Mouse (Mus musculus): ENCODE data around the gene Rheb. TPM values are rescaled to one million over a fixed set of nuclear protein-coding genes. Genes with fewer than 3 reads are reported as not detected.
"Not testable (repeated sequence)": the region's sequence is repeated elsewhere in the genome, so short reads cannot be mapped to it uniquely, and the experiment has no call there.

Gene Rheb
- total RNA-seq, 2 experiments from 2014 or later = 118 to 130 TPM

- DNase-seq (ENCODE audit: low spot score in 2 of 2); intact Hi-C loops (cut with DNase I): not testable (repeated sequence)
These were observed 5.8 kb upstream of the Rheb start for GRCm38 (mm10) chr5:24848261-24848660.

- DNase-seq (ENCODE audit: low spot score in 2 of 2) = no peak
- intact Hi-C loops (cut with DNase I) = no loop called here
These were observed 1.4 kb upstream of the Rheb start for GRCm38 (mm10) chr5:24843841-24844240.

- intact Hi-C loops (cut with DNase I) = no loop called here
- DNase-seq (ENCODE audit: low spot score in 2 of 2) = peak in 1 of 2 experiments; percentile 82
These were observed 665 bp upstream of the Rheb start for GRCm38 (mm10) chr5:24843103-24843475.

GRCm38 (mm10) chr5:24841662-24842273, 656 bp downstream of the Rheb start:
- intact Hi-C loops (cut with DNase I) = no loop called here
- peak; percentile 35 to 47 for DNase-seq (ENCODE audit: low spot score in 2 of 2)

- intact Hi-C loops (cut with DNase I) = no loop called here
- DNase-seq (ENCODE audit: low spot score in 2 of 2) = no peak
These were observed 1.4 kb downstream of the Rheb start for GRCm38 (mm10) chr5:24840975-24841431.

GRCm38 (mm10) chr5:24834491-24834890, 7.9 kb downstream of the Rheb start:
- intact Hi-C loops (cut with DNase I) = no loop called here
- DNase-seq (ENCODE audit: low spot score in 2 of 2) = peak; percentile 27 to 35

- intact Hi-C loops (cut with DNase I) = no loop called here
- DNase-seq (ENCODE audit: low spot score in 2 of 2) = no peak
These were observed 10.5 kb downstream of the Rheb start for GRCm38 (mm10) chr5:24831912-24832311.

GRCm38 (mm10) chr5:24828446-24828845, 14.0 kb downstream of the Rheb start:
- no peak for DNase-seq (ENCODE audit: low spot score in 2 of 2)
- intact Hi-C loops (cut with DNase I) = no loop called here

GRCm38 (mm10) chr5:24827173-24827572, 15.3 kb downstream of the Rheb start:
- no peak for DNase-seq (ENCODE audit: low spot score in 2 of 2)
- intact Hi-C loops (cut with DNase I) = no loop called here

- intact Hi-C loops (cut with DNase I) = no loop called here
- DNase-seq (ENCODE audit: low spot score in 2 of 2) = no peak
These were observed 16.2 kb downstream of the Rheb start for GRCm38 (mm10) chr5:24826056-24826770.

- intact Hi-C loops (cut with DNase I) = no loop called here
- DNase-seq (ENCODE audit: low spot score in 2 of 2) = no peak
These were observed 16.9 kb downstream of the Rheb start for GRCm38 (mm10) chr5:24825365-24826055.

GRCm38 (mm10) chr5:24823864-24824405, 18.5 kb downstream of the Rheb start:
- intact Hi-C loops (cut with DNase I) = no loop called here
- no peak for DNase-seq (ENCODE audit: low spot score in 2 of 2)

GRCm38 (mm10) chr5:24822781-24823180, 19.6 kb downstream of the Rheb start:
- no peak for DNase-seq (ENCODE audit: low spot score in 2 of 2)
- intact Hi-C loops (cut with DNase I) = no loop called here

- intact Hi-C loops (cut with DNase I) = not testable (repeated sequence)
These were observed 20.2 kb downstream of the Rheb start for GRCm38 (mm10) chr5:24822231-24822630.

GRCm38 (mm10) chr5:24821403-24821841, 21.0 kb downstream of the Rheb start:
- intact Hi-C loops (cut with DNase I) = no loop called here
- DNase-seq (ENCODE audit: low spot score in 2 of 2) = peak in 1 of 2 experiments; percentile 31

More at GRCm38 (mm10) chr5:24822231-24822630, 20.2 kb downstream of the Rheb start:
- DNase-seq (ENCODE audit: low spot score in 2 of 2) = not testable (repeated sequence)

GRCm38 (mm10) chr5:24820627-24821026, 21.8 kb downstream of the Rheb start:
- no peak for DNase-seq (ENCODE audit: low spot score in 2 of 2)

GRCm38 (mm10) chr5:24817191-24817590, 25.2 kb downstream of the Rheb start:
- intact Hi-C loops (cut with DNase I) = no loop called here
- no peak for DNase-seq (ENCODE audit: low spot score in 2 of 2)

More at GRCm38 (mm10) chr5:24820627-24821026, 21.8 kb downstream of the Rheb start:
- intact Hi-C loops (cut with DNase I) = no loop called here

- intact Hi-C loops (cut with DNase I) = no loop called here
- no peak for DNase-seq (ENCODE audit: low spot score in 2 of 2)
These were observed 28.5 kb downstream of the Rheb start for GRCm38 (mm10) chr5:24813946-24814345.

- DNase-seq (ENCODE audit: low spot score in 2 of 2) = no peak
- intact Hi-C loops (cut with DNase I) = no loop called here
These were observed 29.4 kb downstream of the Rheb start for GRCm38 (mm10) chr5:24813005-24813404.

GRCm38 (mm10) chr5:24805222-24805621, 37.2 kb downstream of the Rheb start:
- intact Hi-C loops (cut with DNase I) = no loop called here
- DNase-seq (ENCODE audit: low spot score in 2 of 2) = no peak

All from left cerebral cortex, postnatal 14 days (tissue).